Mouse (Mus musculus) large intestine, adult 2 months (tissue): ENCODE results near the gene Yjefn3. TPM values are rescaled to one million over a fixed set of nuclear protein-coding genes. Genes with fewer than 3 reads are reported as not detected.

ENCODE experiments used
- DNase-seq: peaks from one replicate; pipeline ENCODE4 v3.0.0-alpha.2; 2012; ENCODE audit warnings: low read depth, low spot score
- WGBS: fragments of 180-500 bp; shearing (Covaris S2); methylation state at CpG from one replicate; pipeline ENCODE4 v1.1.7; 2018; 5-methylcytosine and 5-hydroxymethylcytosine counted together
- polyA plus RNA-seq: library from polyadenylated mRNA; depleted of rRNA; stranded (reverse); fragments of >200 nt; gene quantifications from 2 replicates; pipeline ENCODE4 v1.2.3, GENCODE M21; 2012

The Yjefn3 gene
- polyA plus RNA-seq, 1 experiment, result 1.8 TPM

DNA sequence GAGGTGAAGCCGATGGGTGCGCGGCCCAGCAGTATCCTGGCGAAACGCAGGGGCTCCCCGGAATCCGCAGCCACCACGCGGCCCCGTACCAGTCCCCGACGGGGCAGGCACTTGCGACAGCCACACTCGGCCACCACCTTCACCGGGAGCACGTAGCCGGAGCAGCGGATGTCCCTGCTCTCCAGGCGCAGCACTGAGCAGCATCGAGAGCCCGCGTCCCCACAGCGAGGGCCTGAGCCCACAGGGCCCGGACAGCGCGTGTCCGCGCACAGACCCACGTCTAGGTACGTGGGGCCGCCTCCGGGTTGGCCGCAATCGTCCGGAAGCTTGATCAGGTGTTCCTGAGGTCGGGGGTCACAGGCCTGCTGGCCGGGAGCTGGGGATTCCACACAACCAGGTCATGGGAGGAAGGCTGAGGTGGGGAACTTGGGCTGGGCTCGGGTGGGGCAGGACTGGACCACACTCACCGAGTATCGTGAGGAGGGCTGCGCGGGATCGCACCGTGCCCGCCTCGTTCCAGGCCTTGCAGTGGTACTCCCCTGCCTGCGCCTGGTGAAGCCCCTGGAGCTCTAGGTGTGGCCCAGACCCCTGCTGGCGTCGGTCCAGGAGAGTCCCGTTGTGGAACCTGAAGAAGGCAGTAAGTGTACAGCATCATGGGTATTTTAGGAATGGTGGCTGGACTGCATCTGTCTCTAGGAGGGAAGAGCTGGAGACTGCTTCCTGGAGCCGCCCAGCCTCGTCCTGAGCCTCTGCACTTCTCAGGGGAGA lies 19.5 kb downstream of the Yjefn3 start:
- WGBS, result 19% methylated on average over 52 of the region's 52 CpGs
- DNase-seq, result no peak

DNA sequence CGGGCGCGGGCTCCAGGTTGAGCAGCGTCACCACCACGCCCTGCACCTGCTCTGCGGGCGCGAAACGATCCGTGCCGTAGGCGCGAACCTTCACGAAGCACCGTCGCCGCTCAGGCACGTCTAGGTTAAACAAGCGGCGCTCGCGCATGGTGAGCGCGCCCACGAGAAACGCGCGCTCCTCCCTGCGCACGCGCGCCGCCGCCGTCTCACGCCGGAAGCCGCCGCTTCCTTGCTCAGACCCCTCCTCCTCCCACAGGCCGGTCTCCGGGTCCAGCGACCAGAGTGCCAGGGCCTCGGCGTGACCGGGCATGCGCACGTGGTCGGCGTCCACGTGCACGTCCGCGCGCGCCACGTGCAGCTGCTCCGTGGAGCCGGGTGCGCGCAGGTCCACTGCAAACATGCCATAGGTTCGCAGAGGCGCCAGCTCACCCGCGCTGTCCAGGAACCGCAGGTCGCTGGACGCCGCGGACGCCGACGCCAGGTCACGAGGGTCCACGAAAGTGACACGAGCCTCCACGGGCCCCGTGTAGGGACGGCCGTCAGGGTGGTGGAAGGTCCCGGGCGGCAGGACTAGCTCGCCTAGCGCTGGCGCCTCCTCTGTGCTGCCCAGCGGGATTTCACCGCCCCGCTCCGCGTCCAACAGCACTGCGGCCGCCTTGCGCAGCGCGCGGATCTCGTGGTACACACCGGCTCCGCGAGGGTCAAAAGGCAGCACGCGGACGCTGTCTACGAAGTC lies 20.3 kb downstream of the Yjefn3 start:
- no peak for DNase-seq
- WGBS, result 12% methylated on average over 103 of the region's 103 CpGs

DNA sequence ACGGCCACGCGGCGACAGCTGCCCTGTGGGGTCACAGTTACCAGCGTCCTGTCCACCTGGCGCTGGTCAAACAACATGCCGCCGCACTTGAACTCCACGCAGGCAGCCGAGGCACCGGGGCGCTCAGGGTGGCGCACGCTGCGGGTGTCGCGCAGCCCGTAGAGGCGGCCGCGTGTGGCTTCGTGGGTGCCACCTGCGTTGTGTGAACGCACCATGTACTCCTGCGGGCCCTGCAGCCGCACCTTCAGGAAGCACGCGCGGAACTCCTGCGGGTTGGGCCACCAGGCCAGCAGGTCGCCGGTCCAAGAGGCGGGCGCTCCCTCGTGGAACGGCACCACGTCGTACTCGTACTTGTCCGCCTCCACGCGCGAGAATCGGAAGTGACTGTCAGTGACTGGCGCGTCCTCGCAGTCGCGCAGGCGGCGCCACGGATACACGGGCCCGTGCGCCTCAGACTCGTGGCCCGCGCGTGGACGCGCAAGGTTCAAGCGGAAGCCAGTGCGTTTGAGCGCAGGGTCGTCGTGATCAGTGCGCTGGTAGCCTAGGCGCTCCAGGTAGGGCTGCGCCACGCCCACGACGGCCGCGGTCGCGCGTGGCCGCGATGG lies 21.1 kb downstream of the Yjefn3 start:
- DNase-seq, result no peak
- 22% methylated on average over 79 of the region's 79 CpGs for WGBS

DNA sequence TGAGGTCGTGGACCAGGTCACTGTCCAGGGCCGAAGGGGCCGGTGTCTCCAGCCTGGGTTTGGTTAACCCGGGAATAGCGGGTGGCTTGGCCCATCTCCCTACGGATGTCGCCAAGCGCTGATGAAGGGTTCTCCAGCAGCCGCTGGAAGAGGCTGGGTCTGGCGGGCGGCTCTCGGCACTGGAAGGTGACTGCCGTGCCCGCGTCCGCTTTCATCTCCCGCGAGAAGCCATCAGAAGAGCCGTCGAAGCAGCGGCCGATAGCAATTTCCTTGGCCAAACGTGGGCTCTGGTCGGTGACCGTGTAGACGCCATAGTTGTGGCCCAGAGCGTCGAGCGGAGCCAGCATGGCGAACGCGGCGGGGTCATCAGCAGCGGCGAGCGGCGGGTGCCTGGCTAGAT lies 21.7 kb downstream of the Yjefn3 start:
- DNase-seq, result no peak
- 21% methylated on average over 37 of the region's 37 CpGs for WGBS

DNA sequence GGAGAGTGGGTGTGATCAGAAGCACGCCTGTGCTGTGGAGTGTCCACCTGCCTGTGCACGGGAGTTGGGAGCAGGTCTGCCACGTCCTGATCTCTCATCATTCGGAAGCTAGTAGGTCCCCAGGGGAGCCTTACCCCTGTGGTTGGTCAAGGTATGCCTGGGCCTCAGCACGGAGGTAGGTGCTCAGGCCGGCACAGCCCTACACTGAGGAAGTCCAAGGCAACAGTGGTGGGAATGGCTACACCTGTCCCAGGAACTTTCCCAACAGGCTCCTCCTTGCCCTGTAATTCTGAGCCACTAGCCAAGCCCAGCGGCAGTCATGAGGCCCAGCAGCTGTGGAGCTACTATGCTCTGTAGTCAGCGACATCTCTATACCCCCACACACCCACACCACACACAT lies 22.8 kb downstream of the Yjefn3 start:
- WGBS, result 49% methylated on average over 8 of the region's 8 CpGs
- no peak for DNase-seq

DNA sequence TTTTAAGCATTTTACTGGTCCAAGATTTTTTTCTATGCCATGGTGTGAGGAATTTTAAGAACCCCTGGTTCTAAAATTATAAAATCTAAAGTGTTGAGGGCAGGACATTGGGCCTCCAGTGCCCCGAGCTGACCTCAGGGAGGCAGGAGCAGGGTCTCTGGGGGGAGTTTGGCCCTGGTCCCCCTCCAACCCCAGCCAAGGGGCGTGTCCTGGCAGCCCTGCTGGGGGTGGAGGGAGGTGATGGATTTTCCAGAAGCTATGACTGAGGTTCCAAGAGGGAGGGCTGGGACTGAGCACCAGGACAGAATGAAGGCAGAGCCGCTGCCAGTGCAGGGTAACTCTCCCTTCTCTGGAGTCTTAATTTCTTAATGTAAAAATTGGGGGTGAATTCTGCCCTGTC lies 24.5 kb downstream of the Yjefn3 start:
- 71% methylated on average over 3 of the region's 3 CpGs for WGBS
- DNase-seq, result no peak

DNA sequence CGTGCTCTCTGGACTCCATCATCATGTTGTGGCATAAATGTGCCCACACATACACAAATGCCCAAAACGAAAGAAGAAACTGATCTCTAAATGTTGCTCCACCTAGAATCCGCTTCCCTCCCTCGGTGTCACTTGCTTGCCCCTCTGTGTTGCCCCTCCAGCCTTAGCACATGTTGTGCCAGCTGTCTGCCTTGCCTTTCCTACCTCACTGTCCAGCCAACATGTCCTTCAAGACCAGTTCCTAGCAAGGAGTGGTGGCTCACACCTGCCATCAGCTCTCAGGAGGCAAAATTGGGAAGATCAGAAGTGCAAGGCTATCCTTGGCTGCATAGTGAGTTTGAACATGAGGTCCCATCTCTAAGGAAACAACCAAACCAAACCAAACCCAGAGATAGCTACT lies 25.1 kb downstream of the Yjefn3 start:
- DNase-seq, result no peak
- WGBS, result 87% methylated on average over 4 of the region's 4 CpGs

DNA sequence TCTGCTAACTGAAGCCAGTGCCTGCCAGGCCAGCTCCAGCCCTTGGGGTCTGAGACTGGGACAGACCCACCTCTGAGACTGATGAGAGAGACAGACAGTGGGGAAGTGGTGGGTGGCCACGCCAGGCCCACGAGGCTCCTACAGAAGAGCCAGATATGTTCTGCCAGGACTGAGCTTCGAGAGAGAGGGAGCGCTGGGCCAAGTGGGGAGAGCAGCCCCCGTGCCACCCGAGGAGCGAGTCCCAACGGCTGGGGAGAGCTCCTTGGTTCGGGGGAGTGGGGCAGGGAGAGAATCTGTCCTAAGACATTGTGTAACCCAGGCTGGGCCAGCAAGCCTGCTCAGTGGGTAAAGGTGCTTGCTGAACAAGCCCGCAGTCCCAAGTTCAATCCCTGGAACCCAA lies 25.5 kb downstream of the Yjefn3 start:
- DNase-seq, result no peak
- 77% methylated on average over 10 of the region's 10 CpGs for WGBS

DNA sequence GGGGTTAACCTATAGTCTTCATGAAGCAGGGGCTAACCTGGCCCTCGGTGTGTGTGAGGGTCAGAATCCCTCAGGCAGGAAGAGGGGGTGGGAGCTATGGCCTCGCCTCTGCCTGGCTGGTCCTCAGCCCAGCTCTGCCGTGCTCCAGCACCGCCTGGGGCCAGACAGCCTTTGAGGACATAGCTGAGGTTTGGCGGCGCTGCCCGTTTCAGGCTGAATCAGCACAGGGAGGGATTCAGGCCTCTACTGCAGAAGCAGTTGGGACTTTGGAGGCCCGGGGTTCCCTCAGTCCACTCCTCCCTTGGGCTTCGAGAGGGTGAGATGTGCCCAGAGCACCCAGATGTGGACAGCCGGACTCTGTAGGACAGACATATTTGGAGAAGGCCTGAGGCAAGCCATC lies 26.4 kb downstream of the Yjefn3 start:
- DNase-seq, result no peak
- 46% methylated on average over 10 of the region's 10 CpGs for WGBS

DNA sequence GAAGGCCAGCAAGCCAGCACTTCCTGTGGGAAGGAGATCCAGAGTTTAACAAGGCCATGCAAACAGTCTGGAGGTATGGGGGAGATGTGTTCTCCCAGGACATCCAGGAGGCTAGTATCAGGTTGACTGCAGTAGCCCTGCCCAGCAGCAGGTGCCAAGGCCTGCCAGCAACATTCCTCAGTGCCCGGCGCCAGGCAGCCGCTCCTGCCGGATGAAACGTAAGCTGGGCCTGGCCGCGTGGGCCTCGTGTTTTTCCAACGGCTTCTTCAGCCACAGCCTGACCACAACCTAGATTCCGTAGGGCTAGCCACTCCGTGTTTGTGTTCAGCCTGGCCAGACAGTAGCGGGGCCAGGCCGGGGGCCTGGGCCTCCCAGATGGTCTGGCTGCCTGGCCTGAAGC lies 27.9 kb downstream of the Yjefn3 start:
- 76% methylated on average over 13 of the region's 13 CpGs for WGBS
- DNase-seq, result no peak

DNA sequence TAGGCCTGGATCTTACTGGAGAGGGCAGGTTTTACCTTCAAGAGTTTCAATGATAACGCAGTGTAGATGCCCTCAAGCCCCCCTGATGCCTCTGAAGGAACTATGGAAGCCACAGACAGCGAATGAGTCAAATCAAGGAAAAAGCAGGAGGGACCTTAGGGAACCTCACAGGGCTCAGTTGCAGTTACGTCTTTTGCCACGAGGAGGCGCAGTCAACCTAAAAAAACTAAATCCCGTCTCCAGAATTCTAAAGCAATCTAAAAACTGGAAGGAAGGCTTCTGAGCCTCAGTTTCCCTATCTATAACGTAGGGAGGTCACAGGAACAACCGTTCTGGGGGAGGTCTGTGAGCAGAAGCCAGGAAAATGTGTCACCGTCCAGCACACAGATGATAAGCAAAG lies 28.4 kb downstream of the Yjefn3 start:
- 10% methylated on average over 9 of the region's 9 CpGs for WGBS
- DNase-seq, result peak; percentile 27

DNA sequence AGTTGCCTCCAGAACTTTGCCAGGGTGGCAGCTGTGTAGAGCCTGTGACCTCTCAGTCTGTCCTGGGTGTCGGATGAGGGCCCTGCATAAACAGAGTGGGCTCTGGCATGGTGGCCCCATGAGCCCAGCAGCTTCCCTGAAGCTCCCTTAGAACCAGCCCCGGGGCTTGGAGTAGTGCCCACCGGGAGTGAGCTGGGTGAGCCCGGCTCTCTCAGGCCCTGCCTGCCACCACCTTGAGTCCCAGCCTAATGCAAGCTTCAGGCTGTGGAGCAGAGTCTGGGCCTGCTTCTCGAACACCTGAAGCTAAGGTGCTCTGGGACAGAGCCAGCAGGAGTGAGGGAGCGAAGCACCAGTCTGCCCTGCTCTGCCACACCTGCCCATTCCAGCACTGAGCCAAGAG lies 31.6 kb downstream of the Yjefn3 start:
- WGBS, result 76% methylated on average over 6 of the region's 6 CpGs
- DNase-seq, result no peak

DNA sequence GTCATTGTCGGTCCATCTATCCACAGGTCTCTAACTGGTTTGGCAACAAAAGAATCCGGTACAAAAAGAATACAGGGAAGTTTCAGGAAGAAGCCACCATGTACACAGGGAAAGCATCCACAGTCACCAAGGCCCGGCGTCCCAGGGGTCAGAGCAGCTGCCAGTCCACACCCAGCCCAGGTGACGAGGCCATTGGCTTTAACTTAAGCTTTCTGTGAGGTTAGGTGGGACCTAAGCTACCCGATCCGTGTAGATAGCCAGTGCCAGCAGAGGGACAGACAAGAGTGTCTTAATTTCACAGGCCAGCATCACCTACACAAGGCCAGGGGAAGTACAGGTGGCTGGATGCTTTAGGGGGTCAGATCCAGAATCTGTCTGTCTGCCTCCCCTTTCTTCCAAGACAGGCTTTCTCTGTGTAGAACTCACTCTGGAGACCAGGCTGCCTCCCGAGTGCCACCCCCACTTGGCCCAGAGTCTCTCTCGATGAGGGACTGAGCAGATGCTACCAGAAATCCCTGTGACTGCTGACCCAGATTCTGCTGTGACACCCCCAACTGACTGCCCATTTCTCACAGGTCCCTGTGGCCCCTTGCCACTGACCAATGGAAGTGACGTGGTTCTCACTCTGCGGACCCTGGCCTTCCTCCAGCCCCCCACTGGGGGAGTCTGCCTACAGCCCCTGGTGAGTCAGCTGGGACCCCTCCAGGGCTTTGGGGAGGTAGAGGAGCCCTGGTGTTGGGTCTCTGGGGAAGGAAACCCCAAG lies 32.3 kb downstream of the Yjefn3 start:
- WGBS, result 78% methylated on average over 11 of the region's 11 CpGs
- no peak for DNase-seq

DNA sequence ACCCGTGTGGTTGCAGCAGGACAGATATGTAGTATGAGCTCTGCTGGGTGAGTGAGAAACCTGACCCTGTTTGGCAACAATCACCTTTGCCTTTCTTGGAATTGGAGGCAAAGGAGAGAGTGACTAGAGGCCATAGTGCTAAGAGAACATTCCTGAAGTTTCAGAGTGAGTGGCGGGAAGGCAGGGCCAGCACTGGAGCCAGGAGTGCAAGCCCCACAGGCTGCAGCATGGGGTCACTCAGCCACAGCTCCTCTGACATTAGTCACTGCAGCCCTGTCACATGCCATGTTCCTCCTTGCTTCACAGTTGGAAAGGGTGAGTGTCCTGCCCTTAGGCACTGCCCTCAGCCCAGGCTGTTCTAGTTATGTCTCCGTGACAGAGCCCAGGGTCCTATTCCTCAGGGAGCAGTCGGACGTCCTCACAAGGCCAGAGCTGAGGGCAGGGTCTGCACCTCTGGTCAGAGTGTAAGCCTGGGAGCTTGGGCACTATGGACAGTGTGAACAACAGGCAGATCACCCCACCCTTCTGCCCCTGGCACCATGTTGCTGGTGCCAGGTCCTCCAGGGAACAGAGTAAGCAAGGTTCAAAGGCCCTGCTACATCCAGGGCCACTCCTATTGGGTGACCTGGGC lies 34.7 kb downstream of the Yjefn3 start:
- no peak for DNase-seq

DNA sequence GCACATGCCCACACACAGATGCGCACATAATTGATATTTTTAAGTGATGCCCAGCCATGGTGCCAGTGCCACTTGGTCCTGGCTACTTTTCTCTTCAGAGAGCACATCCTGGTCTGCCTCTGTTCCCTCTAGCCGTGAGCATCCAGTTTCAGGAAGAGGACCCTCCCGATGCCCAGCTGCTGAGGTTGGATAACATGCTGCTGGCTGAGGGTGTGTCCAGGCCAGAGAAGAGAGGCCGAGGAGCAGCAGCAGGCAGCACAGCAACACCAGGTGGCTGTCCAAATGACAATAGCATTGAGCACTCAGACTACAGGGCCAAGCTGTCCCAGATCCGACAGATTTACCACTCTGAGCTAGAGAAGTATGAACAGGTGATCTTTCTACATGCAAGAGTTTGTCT lies 38.3 kb downstream of the Yjefn3 start:
- no peak for DNase-seq
- 51% methylated on average over 5 of the region's 5 CpGs for WGBS

More for the DNA sequence above, 34.7 kb downstream of the Yjefn3 start:
- 81% methylated on average over 5 of the region's 5 CpGs for WGBS

DNA sequence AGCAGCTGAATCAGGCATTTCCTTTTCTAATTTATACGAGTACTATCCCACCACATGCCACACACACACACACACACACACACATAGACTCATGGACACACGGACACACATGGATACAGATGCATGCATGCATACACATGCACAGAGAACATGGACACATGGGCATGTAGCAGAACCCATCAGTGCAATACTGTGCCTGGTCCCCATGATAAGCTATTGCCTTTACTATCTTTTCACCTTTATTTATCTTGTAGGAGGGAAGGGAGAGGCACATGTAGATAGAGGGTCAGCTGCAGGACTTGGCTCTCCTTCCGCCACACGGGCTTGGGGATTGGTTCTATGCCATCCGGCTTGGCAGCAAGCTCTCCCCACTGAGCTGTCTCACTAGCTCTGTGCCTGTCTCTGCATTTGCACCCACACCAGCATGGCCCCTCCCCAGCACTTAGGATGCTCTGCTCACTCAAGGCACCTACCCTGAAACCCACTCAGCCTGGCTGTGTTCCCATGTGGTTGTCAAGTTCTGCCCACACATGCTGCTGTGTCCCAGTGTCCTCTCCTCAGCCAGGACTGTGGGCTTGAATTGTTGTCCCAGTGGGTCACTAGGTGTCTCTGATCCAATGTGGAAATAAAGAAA lies 39.0 kb downstream of the Yjefn3 start:
- DNase-seq, result no peak
- WGBS, result 55% methylated on average over 5 of the region's 5 CpGs

DNA sequence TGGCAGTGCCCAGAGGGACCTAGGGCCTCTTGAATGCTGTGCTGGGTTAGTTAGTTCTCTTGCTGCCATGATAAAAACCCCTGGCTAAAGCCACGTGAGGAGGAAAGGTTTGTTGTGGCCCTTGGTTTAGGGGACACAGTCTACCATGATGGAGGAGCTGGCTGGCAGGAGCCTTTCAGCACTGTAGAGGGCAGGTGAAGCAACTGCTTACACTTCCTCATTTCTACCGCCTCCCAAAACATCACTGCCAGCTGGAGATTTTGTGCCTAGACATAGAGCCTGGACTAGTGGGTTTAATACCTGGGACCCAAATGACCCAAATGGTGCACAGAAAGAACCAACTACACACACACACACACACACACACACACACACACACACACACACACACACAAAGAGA lies 41.3 kb downstream of the Yjefn3 start:
- 55% methylated on average over 2 of the region's 2 CpGs for WGBS

DNA sequence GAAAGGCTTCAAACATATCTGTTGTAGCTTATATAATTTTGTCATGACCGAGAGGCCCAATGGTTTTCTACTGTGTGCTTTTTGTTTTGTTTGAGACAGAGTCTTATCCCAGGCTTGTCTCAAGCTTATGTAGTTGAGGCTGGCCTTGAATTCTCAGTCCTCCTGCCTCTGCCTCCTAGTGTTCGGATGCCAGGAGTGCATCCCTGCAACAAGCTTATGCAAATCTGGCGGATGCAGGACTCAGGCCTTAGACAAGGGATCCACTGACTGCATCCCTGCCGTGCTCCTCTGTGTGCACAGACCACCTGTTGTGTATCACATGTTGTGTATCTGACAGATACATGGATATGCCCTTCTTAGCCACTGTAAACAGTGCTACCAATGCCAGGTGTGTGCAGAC lies 41.7 kb downstream of the Yjefn3 start:
- DNase-seq, result no peak
- WGBS, result 61% methylated on average over 4 of the region's 4 CpGs

More for the DNA sequence above, 41.3 kb downstream of the Yjefn3 start:
- DNase-seq, result no peak

DNA sequence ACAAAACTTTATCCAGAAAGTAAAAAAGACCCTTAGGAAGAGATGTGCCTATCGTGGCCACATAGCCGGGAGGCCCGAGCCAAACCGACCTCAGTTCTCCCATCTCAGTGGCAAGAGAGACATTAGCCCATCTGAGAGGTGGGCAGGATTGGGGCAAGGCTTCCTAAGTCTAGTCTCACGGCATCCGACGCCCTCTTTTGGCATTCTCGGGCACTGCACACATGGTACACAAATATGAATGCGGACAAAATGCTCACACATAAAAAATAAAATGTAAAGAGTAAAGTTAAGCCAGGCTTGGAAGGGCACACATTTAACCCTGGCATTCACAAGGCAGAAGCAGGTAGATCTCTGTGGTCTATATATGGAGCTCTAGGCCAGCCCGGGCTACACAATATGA lies 48.6 kb downstream of the Yjefn3 start:
- no peak for DNase-seq
- WGBS, result 89% methylated on average over 10 of the region's 10 CpGs
